Mouse (Mus musculus) gastrocnemius, postnatal 4 days (tissue): ENCODE measurements around the gene Nf2. TPM values are rescaled to one million over a fixed set of nuclear protein-coding genes. Genes with fewer than 3 reads are reported as not detected.

Source experiments
- microRNA-seq: library from miRNA; unstranded; fragments of <30 nt; microRNA quantifications from one replicate; pipeline ENCODE4 v1.2.0, GENCODE M21; 2021
- total RNA-seq, 2 experiments: library from RNA; stranded (reverse); gene quantifications; 2 replicates each; pipeline ENCODE4 v1.2.3; 2021

Nf2 gene
- total RNA-seq, 2 experiments from 2014 or later, result 56.2 to 56.8 TPM

Small RNAs within 50 kb of the gene (microRNA-seq; reads per million reads assigned to microRNA genes)
- gene Mir6918, result not detected

Other genes starting within 250 kb of the Nf2 start
- not detected for gene Gm11032, start 229.5 kb downstream of the Nf2 start, total RNA-seq
- gene Ascc2, start 211.8 kb downstream of the Nf2 start, total RNA-seq, result 10 to 100 TPM; 20.0 to 20.6 TPM
- gene Uqcr10, start 145.2 kb downstream of the Nf2 start, total RNA-seq, result 100 to 1,000 TPM; 632 to 697 TPM
- 10 to 100 TPM; 15.3 to 21.0 TPM for gene Zmat5, start 144.9 kb downstream of the Nf2 start, total RNA-seq
- under 1 TPM; 0.39 to 0.47 TPM for gene Cabp7, start 102.8 kb downstream of the Nf2 start, total RNA-seq
- gene Nipsnap1, start 24.4 kb upstream of the Nf2 start, total RNA-seq, result 1 to 10 TPM; 4.0 to 4.1 TPM
- 10 to 100 TPM; 18.2 to 19.6 TPM for gene Thoc5, start 45.8 kb upstream of the Nf2 start, total RNA-seq
- under 1 TPM; 0.08 to 0.17 TPM for gene Nefh, start 98.5 kb upstream of the Nf2 start, total RNA-seq
- 10 to 100 TPM; 46.5 to 58.0 TPM for gene Ap1b1, start 137.3 kb upstream of the Nf2 start, total RNA-seq
- 1 to 10 TPM; 1.9 to 2.8 TPM for gene Rasl10a, start 208.6 kb upstream of the Nf2 start, total RNA-seq
- gene Gas2l1, start 215.8 kb upstream of the Nf2 start, total RNA-seq, result 10 to 100 TPM; 25.1 to 28.5 TPM
- 10 to 100 TPM; 25.7 to 25.8 TPM for gene Rhbdd3, start 249.4 kb upstream of the Nf2 start, total RNA-seq
- 100 to 1,000 TPM; 205 to 243 TPM for gene Ewsr1, start 249.7 kb upstream of the Nf2 start, total RNA-seq